Mouse (Mus musculus) left cerebral cortex, adult 9 months (tissue): Measurements from ENCODE around the gene Zbtb42.

Experiments
- DNase-seq, 2 experiments: peaks; one replicate each; pipeline ENCODE4 v3.0.0; 2022; ENCODE audit warnings: low spot score in 2 of 2

Gene Zbtb42

GRCm38 (mm10) chr12:112688458-112688857 lies 9.8 kb downstream of the Zbtb42 start:
- DNase-seq, result no peak

- peak; percentile 84 to 95 for DNase-seq
Measured at GRCm38 (mm10) chr12:112693185-112694126, 14.8 kb downstream of the Zbtb42 start.

- no peak for DNase-seq
Measured at GRCm38 (mm10) chr12:112694127-112694475, 15.5 kb downstream of the Zbtb42 start.

- no peak for DNase-seq
Measured at GRCm38 (mm10) chr12:112696806-112697425, 18.3 kb downstream of the Zbtb42 start.

- DNase-seq, result no peak
Measured at GRCm38 (mm10) chr12:112700522-112700921, 21.9 kb downstream of the Zbtb42 start.

- DNase-seq, result no peak
Measured at GRCm38 (mm10) chr12:112702374-112703320, 24.0 kb downstream of the Zbtb42 start.

GRCm38 (mm10) chr12:112706704-112707572 lies 28.3 kb downstream of the Zbtb42 start:
- peak; percentile 72 to 94 for DNase-seq

GRCm38 (mm10) chr12:112707573-112707869 lies 28.9 kb downstream of the Zbtb42 start:
- no peak for DNase-seq

GRCm38 (mm10) chr12:112713984-112714383 lies 35.4 kb downstream of the Zbtb42 start:
- DNase-seq, result peak in 1 of 2 experiments; percentile 50

GRCm38 (mm10) chr12:112717140-112717539 lies 38.5 kb downstream of the Zbtb42 start:
- peak in 1 of 2 experiments; percentile 47 for DNase-seq

GRCm38 (mm10) chr12:112718995-112719394 lies 40.4 kb downstream of the Zbtb42 start:
- DNase-seq, result no peak

- no peak for DNase-seq
Measured at GRCm38 (mm10) chr12:112720216-112720615, 41.6 kb downstream of the Zbtb42 start, which contains the start of gene Cep170b. TSS of gene Cep170b (plus strand) at chr12:112720455.

- no peak for DNase-seq
Measured at GRCm38 (mm10) chr12:112720890-112721423, 42.3 kb downstream of the Zbtb42 start.

- DNase-seq, result no peak
Measured at GRCm38 (mm10) chr12:112721424-112722239, 43.0 kb downstream of the Zbtb42 start.

GRCm38 (mm10) chr12:112722240-112723027 lies 43.8 kb downstream of the Zbtb42 start:
- DNase-seq, result peak in 1 of 2 experiments; percentile 49

GRCm38 (mm10) chr12:112723028-112723330 lies 44.4 kb downstream of the Zbtb42 start:
- no peak for DNase-seq

GRCm38 (mm10) chr12:112723445-112723844 lies 44.8 kb downstream of the Zbtb42 start:
- no peak for DNase-seq

- peak in 1 of 2 experiments; percentile 82 for DNase-seq
Measured at GRCm38 (mm10) chr12:112724077-112724805, 45.6 kb downstream of the Zbtb42 start.
